Mouse (Mus musculus): ENCODE results near the gene Acadm. TPM values are rescaled to one million over a fixed set of nuclear protein-coding genes. Genes with fewer than 3 reads are reported as not detected.
A peak's percentile ranks its signal among the peaks of the same experiment; 100 is the strongest.

The Acadm gene
- polyA plus RNA-seq, 1 experiment from 2014 or later = 43.4 TPM

GRCm38 (mm10) chr3:153908919-153909318, 35.5 kb downstream of the Acadm start:
- 91% methylated on average over 5 of the region's 5 CpGs for WGBS
- Histone ChIP-seq H3K4me2 (no peak overlapping the region; the same call in 1 of the 2 replicates), H3K4me3 (replicated peaks) (no peak overlapping the region), H3K4me1 (peaks cover 52% of the 10 kb centered on the region), H3K9me3 (no peaks in the 10 kb centered on the region), H3K27me3 (no peaks in the 10 kb centered on the region), H3K9ac (no peak overlapping the region), H3K36me3 (replicated peaks) (peaks cover 75% of the 10 kb centered on the region), H3K27ac (no peak overlapping the region)
- ATAC-seq (ENCODE audit: low FRiP score) = no peak

DNA sequence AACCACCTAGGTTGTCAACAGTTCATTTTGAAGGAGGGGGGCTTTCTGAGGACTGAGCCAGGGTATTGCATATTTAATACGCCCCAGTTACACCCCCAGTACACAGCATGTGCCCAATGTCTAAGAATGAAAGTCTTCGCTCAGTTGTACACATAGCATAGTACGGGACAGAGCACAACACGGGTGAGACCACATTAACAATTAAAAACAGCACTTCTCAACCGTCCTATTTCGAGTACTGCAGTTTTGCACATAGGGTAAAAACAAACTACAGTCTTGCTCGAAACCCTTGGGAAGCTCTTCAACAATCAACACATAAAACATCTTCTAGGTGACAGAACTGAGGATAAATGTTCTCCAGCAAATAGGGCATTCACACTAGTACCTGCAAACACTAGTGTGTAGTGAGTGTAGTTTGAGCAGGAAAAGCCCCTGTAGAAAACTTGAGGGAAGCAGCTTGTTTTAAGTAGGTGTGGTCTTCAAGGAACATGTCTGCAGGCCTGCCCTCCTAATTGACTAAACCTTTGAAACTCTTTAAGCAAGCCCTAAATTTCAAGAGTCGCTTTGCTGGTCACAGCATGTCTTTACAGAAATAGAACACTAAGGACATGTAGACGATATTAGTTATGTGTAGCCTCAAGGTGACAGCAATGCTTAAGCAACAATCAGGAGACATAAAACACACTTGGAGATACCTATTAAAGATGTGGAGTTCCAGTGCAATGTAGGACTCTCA, 38.1 kb downstream of the Acadm start, which contains the start of gene Msh4:
Msh4 (minus strand) TSS at position 3 of the 736 bp plus-strand sequence.
- 86% methylated on average over 9 of the region's 9 CpGs for WGBS
- H3K36me3 ChIP-seq (replicated peaks) = peaks cover 79% of the 10 kb centered on the region
- H3K27me3 ChIP-seq = no peaks in the 10 kb centered on the region
- H3K4me2 ChIP-seq = no peak within 1 kb of the TSS
- H3K9ac ChIP-seq = no peak within 1 kb of the TSS
- peaks cover 37% of the 10 kb centered on the region for H3K4me1 ChIP-seq
- no peak within 1 kb of the TSS for H3K4me3 ChIP-seq (replicated peaks)
- no peak within 1 kb of the TSS for H3K27ac ChIP-seq
- ATAC-seq (ENCODE audit: low FRiP score) = peak; percentile 8; the same call in 1 of the 2 replicates
- H3K9me3 ChIP-seq = no peaks in the 10 kb centered on the region

- Histone ChIP-seq H3K4me1 (peaks cover 29% of the 10 kb centered on the region), H3K27me3 (no peaks in the 10 kb centered on the region), H3K4me3 (replicated peaks) (no peak overlapping the region), H3K9ac (no peak overlapping the region), H3K27ac (no peak overlapping the region), H3K36me3 (replicated peaks) (peaks cover 71% of the 10 kb centered on the region), H3K4me2 (no peak overlapping the region), H3K9me3 (no peaks in the 10 kb centered on the region)
- peak; percentile 28; the same call in 1 of the 2 replicates for ATAC-seq (ENCODE audit: low FRiP score)
- 87% methylated on average over 49 of the region's 49 CpGs for WGBS
These were observed 38.9 kb downstream of the Acadm start for GRCm38 (mm10) chr3:153905251-153906135.

DNA sequence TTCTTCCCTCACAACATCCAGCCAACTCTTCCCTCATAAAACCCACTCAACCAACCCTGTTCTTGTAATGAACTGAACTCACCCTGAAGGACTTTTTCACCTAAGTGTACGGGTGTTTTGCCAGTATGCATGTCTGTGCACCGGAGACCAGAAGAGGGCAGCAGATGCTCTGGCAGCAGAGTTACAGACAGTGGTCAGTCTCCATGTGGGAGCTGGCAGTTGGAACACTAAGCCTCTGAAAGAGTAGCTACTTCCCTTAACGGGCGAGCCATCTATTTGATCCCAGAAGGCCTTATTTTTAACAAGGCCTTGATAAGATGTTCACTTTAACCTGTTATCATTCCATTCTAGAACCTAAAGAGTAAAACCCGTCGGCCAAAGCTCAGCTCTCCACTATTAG, 39.8 kb downstream of the Acadm start:
- Histone ChIP-seq H3K27ac (no peak overlapping the region), H3K4me2 (no peak overlapping the region), H3K4me1 (peaks cover 20% of the 10 kb centered on the region), H3K9ac (no peak overlapping the region), H3K36me3 (replicated peaks) (peaks cover 62% of the 10 kb centered on the region), H3K9me3 (no peaks in the 10 kb centered on the region), H3K27me3 (no peaks in the 10 kb centered on the region), H3K4me3 (replicated peaks) (no peak overlapping the region)
- ATAC-seq (ENCODE audit: low FRiP score) = peak; percentile 47; the same call in 1 of the 2 replicates
- 64% methylated on average over 6 of the region's 6 CpGs for WGBS

DNA sequence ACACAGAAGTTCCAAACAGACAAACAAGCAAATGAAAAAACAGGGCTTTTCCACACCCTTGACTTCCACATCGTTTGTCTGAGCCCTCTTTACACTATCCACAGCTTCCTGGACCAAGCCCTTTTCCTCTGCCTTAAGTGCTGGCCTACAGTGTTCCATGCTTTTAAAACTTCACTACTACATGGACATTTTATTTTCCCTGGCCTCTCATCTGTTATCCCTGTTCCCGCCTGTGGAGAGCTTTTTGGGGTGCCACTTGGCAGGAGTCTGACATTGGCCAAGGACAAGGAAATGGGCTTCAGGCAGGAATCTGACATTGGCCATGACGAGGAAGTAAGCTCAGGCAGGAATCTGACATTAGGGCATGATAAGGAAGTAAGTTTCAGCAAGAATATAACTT, 41.8 kb downstream of the Acadm start:
- H3K4me1 ChIP-seq = 0 out of 2 replicates have a peak, but pooled peaks cover 2% of the 10 kb centered on the region
- 76% methylated on average over 3 of the region's 3 CpGs for WGBS
- peaks cover 42% of the 10 kb centered on the region for H3K36me3 ChIP-seq (replicated peaks)
- no peak for ATAC-seq (ENCODE audit: low FRiP score)
- H3K27me3 ChIP-seq = no peaks in the 10 kb centered on the region
- no peak overlapping the region for H3K4me3 ChIP-seq (replicated peaks)
- 0 out of 2 replicates have a peak overlapping the region, but pooled peaks have one; percentile 14 for H3K27ac ChIP-seq
- no peak overlapping the region for H3K4me2 ChIP-seq
- no peaks in the 10 kb centered on the region for H3K9me3 ChIP-seq
- no peak overlapping the region for H3K9ac ChIP-seq

- Histone ChIP-seq H3K36me3 (replicated peaks) (peaks cover 35% of the 10 kb centered on the region), H3K9ac (no peak overlapping the region), H3K4me1 (no peaks in the 10 kb centered on the region), H3K27me3 (no peaks in the 10 kb centered on the region), H3K4me3 (replicated peaks) (no peak overlapping the region), H3K9me3 (no peaks in the 10 kb centered on the region), H3K27ac (no peak overlapping the region), H3K4me2 (no peak overlapping the region)
- 90% methylated on average over 1 of the region's 1 CpGs for WGBS
- no peak for ATAC-seq (ENCODE audit: low FRiP score)
These were observed 42.5 kb downstream of the Acadm start for GRCm38 (mm10) chr3:153901904-153902303.

DNA sequence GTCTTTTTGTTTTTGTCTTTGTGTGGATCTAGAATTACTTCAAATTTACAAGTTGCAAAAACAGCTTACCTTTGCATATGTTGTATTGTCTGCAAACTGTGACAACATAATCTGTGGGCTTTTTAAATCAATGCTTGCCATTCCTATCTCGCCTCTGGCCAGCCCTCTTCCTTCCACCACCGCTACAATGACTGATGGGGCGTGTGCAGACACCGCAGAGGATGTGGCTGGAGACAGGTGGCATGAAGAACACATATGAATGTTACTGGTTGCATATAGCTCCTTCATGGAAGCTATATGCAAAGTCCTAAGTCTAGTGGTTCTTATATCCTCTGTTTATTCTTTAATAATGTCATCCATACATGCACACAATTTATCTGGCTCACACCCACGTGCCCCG, 47.2 kb downstream of the Acadm start:
- WGBS = 79% methylated on average over 6 of the region's 6 CpGs

DNA sequence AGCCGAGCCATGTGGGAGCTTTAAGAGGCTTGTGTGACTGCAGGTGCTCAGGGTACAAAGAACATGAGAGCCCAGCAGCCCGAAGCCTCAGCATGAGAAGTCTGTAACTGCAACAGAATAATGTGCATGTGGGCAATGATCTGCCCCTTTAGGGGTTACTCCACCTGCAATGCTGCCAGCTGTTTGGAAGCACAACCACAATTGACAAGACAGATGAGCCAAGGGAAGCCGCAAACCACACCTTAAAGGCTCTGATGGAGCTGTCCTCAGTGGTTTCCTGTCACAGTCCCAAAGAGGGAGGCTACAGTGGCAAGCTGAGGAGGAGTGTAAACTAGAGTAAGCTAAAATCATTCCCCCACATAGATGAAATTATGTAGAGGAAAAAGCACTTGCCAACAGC, 49.0 kb downstream of the Acadm start:
- H3K9me3 ChIP-seq = no peaks in the 10 kb centered on the region
- no peak overlapping the region for H3K27ac ChIP-seq
- no peak overlapping the region for H3K9ac ChIP-seq
- H3K4me1 ChIP-seq = no peaks in the 10 kb centered on the region
- no peaks in the 10 kb centered on the region for H3K36me3 ChIP-seq (replicated peaks)
- H3K4me3 ChIP-seq (replicated peaks) = no peak overlapping the region
- no peak for ATAC-seq (ENCODE audit: low FRiP score)
- WGBS = 92% methylated on average over 3 of the region's 3 CpGs
- H3K27me3 ChIP-seq = no peaks in the 10 kb centered on the region
- no peak overlapping the region for H3K4me2 ChIP-seq

More for the DNA sequence above, 47.2 kb downstream of the Acadm start:
- no peak overlapping the region for H3K4me3 ChIP-seq (replicated peaks)
- no peak overlapping the region for H3K4me2 ChIP-seq
- H3K4me1 ChIP-seq = no peaks in the 10 kb centered on the region
- no peak overlapping the region for H3K27ac ChIP-seq
- H3K9me3 ChIP-seq = no peaks in the 10 kb centered on the region
- no peak for ATAC-seq (ENCODE audit: low FRiP score)
- no peaks in the 10 kb centered on the region for H3K36me3 ChIP-seq (replicated peaks)
- no peak overlapping the region for H3K9ac ChIP-seq
- no peaks in the 10 kb centered on the region for H3K27me3 ChIP-seq

- no peak overlapping the region for H3K9ac ChIP-seq
- H3K4me1 ChIP-seq = no peaks in the 10 kb centered on the region
- no peak overlapping the region for H3K4me2 ChIP-seq
- ATAC-seq (ENCODE audit: low FRiP score) = no peak
- H3K27me3 ChIP-seq = no peaks in the 10 kb centered on the region
- WGBS = 84% methylated on average over 8 of the region's 8 CpGs
- H3K9me3 ChIP-seq = no peaks in the 10 kb centered on the region
- no peak overlapping the region for H3K27ac ChIP-seq
- no peaks in the 10 kb centered on the region for H3K36me3 ChIP-seq (replicated peaks)
- no peak overlapping the region for H3K4me3 ChIP-seq (replicated peaks)
These were observed 55.1 kb downstream of the Acadm start for GRCm38 (mm10) chr3:153889188-153889781.

GRCm38 (mm10) chr3:153888141-153888540, 56.3 kb downstream of the Acadm start:
- WGBS = 89% methylated on average over 6 of the region's 6 CpGs

GRCm38 (mm10) chr3:153886296-153886695, 58.1 kb downstream of the Acadm start:
- Histone ChIP-seq H3K4me2 (no peak overlapping the region), H3K9ac (no peak overlapping the region), H3K4me3 (replicated peaks) (no peak overlapping the region), H3K27ac (no peak overlapping the region), H3K36me3 (replicated peaks) (no peaks in the 10 kb centered on the region), H3K27me3 (no peaks in the 10 kb centered on the region), H3K4me1 (no peaks in the 10 kb centered on the region), H3K9me3 (no peaks in the 10 kb centered on the region)
- no peak for ATAC-seq (ENCODE audit: low FRiP score)

More at GRCm38 (mm10) chr3:153888141-153888540, 56.3 kb downstream of the Acadm start:
- Histone ChIP-seq H3K36me3 (replicated peaks) (no peaks in the 10 kb centered on the region), H3K27ac (no peak overlapping the region), H3K4me2 (no peak overlapping the region), H3K27me3 (no peaks in the 10 kb centered on the region), H3K4me3 (replicated peaks) (no peak overlapping the region), H3K4me1 (no peaks in the 10 kb centered on the region), H3K9ac (no peak overlapping the region), H3K9me3 (no peaks in the 10 kb centered on the region)
- ATAC-seq (ENCODE audit: low FRiP score) = no peak

Data from forebrain, embryonic 12.5 days (tissue).